In the genomic region with DNA sequence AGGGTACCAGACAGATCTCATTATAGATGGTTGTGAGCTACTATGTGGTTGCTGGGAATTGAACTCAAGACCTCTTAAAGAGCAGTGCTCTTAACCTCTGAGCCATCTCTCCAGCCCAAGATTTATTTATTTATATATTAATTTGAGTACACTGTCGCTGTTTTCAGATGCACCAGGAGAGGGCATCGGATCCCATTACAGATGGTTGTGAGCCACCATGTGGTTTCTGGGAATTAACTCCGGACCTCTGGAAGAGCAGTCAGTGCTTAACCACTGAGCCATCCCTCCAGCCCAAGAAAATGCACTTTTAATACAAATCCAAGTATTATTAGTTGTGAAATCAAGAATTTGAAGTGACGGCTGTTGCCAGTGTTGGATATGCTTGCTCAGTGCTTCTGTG, we compare ENCODE assay signal across 12 mouse cellular contexts. TPM values are rescaled to one million over a fixed set of nuclear protein-coding genes. Genes with fewer than 3 reads are reported as not detected.
DNase-seq lines count a peak whose midpoint lies in the region; ATAC-seq and TF ChIP-seq lines count a peak whose summit lies in the region.
"Had no signal": no experiment of that assay in that cellular context is flagged by ENCODE, and none has a peak within 500 bp of the region (broad histone marks: within the 10 kb centered on the region; RNA-seq: fewer than 3 reads in every experiment).

No protein-coding gene starts in this region.

- TF ChIP-seq CTCF in cerebellum, adult 2 months (IDR thresholded peaks at IDR 0.05; ENCODE audit: borderline replicate concordance, insufficient read depth, low read depth, low read length) = peak; percentile 13; the same call in 1 of the 2 replicates
- TF ChIP-seq CTCF in midbrain, postnatal 0 days (IDR thresholded peaks at IDR 0.05) = peak; percentile 51

- DNase-seq in cerebellum, adult 2 months = peak in 1 of 2 experiments; percentile 19
- DNase-seq in cerebellum, adult 9-11 months = no peak
- peak; percentile 23 for DNase-seq in kidney, adult 11 months
- no peak for DNase-seq in kidney, adult 18-20 months
- peak; percentile 20 for DNase-seq in midbrain, postnatal 0 days (ENCODE audit: low spot score)
- no peak for DNase-seq in urinary bladder, postnatal 14 days (ENCODE audit: low spot score)
- DNase-seq in gastrocnemius, postnatal 36 days = no peak
- DNase-seq: adrenal gland, postnatal 36 days; B cell, adult 2 months had no signal

- H3K27ac ChIP-seq in cerebellum, adult 2 months (ENCODE audit: insufficient read depth, low read length) = no peak overlapping the region
- no peak overlapping the region for H3K27ac ChIP-seq in midbrain, postnatal 0 days (ENCODE audit: low read depth, low read length)
- no peak overlapping the region for H3K27ac ChIP-seq in midbrain, embryonic 15.5 days
- H3K27ac ChIP-seq: hindbrain, embryonic 15.5 days had no signal

- H3K9ac ChIP-seq in midbrain, postnatal 0 days (replicated peaks; ENCODE audit: low read length, poor library complexity, severe bottlenecking) = no peak overlapping the region
- H3K9ac ChIP-seq in midbrain, embryonic 15.5 days = no peak overlapping the region
- H3K9ac ChIP-seq: hindbrain, embryonic 15.5 days had no signal

- TF ChIP-seq POLR2A in cerebellum, adult 2 months (IDR thresholded peaks at IDR 0.05; ENCODE audit: borderline replicate concordance, insufficient read depth, low read length) = no peak

- H3K36me3 ChIP-seq in midbrain, postnatal 0 days (ENCODE audit: insufficient read depth, low read length) = peaks cover 22% of the 10 kb centered on the region
- H3K36me3 ChIP-seq in midbrain, embryonic 15.5 days (replicated peaks) = no peaks in the 10 kb centered on the region; the same call in 1 of the 2 replicates

- no peak overlapping the region for H3K4me3 ChIP-seq in cerebellum, adult 2 months (replicated peaks; ENCODE audit: insufficient read depth, low read depth, low read length)
- H3K4me3 ChIP-seq in midbrain, postnatal 0 days (ENCODE audit: low read depth, low read length) = no peak overlapping the region
- H3K4me3 ChIP-seq in midbrain, embryonic 15.5 days = no peak overlapping the region
- H3K4me3 ChIP-seq: hindbrain, embryonic 15.5 days had no signal

- no peaks in the 10 kb centered on the region for H3K27me3 ChIP-seq in cerebellum, adult 2 months (ENCODE audit: control insufficient read depth, insufficient read depth, low read length)
- no peaks in the 10 kb centered on the region for H3K27me3 ChIP-seq in midbrain, postnatal 0 days (ENCODE audit: insufficient read depth, low read length)
- no peaks in the 10 kb centered on the region for H3K27me3 ChIP-seq in midbrain, embryonic 15.5 days (replicated peaks)
- H3K27me3 ChIP-seq: hindbrain, embryonic 15.5 days had no signal

- H3K9me3 ChIP-seq in midbrain, postnatal 0 days (ENCODE audit: low read length) = no peaks in the 10 kb centered on the region
- no peaks in the 10 kb centered on the region for H3K9me3 ChIP-seq in midbrain, embryonic 15.5 days
- H3K9me3 ChIP-seq: hindbrain, embryonic 15.5 days had no signal

- intact Hi-C loops in gastrocnemius, postnatal 36 days (cut with DNase I) = no loop called here

- H3K4me2 ChIP-seq in midbrain, postnatal 0 days (ENCODE audit: low read depth, low read length, poor library complexity, severe bottlenecking) = no peak overlapping the region
- H3K4me2 ChIP-seq in midbrain, embryonic 15.5 days = no peak overlapping the region
- H3K4me2 ChIP-seq: hindbrain, embryonic 15.5 days had no signal

- no peak for ATAC-seq in midbrain, postnatal 0 days (ENCODE audit: low FRiP score)
- ATAC-seq in midbrain, embryonic 15.5 days (replicated peaks) = no peak

- WGBS in cerebellum, adult 2 months = 63% methylated on average over 4 of the region's 4 CpGs
- WGBS in midbrain, postnatal 0 days = 83% methylated on average over 4 of the region's 4 CpGs
- WGBS in midbrain, embryonic 15.5 days = 82% methylated on average over 4 of the region's 4 CpGs

- peaks cover 11% of the 10 kb centered on the region for H3K4me1 ChIP-seq in cerebellum, adult 2 months (ENCODE audit: control insufficient read depth, insufficient read depth, low read length)
- H3K4me1 ChIP-seq in midbrain, postnatal 0 days (ENCODE audit: insufficient read depth, low read length) = no peaks in the 10 kb centered on the region
- H3K4me1 ChIP-seq in midbrain, embryonic 15.5 days = no peaks in the 10 kb centered on the region
- H3K4me1 ChIP-seq: hindbrain, embryonic 15.5 days had no signal

RNA-seq across cellular contexts. Expression of a gene that starts 32.8 kb away (rescaled TPM):
- 107 and 110 TPM in 2 replicates for polyA plus RNA-seq in cerebellum, adult 2 months (2012; rRNA removed)
- 94.4 and 106 TPM in 2 replicates for total RNA-seq in midbrain, postnatal 0 days (2014; rRNA removed)
- polyA plus RNA-seq in midbrain, postnatal 0 days (2015; fragmentation: Nextera tagmentation; extraction: Ambion mirVana) = 46.8 and 51.7 TPM in 2 replicates
- 63.7 and 72.9 TPM in 2 replicates for polyA plus RNA-seq in midbrain, embryonic 15.5 days (2015; fragmentation: Nextera tagmentation; extraction: Ambion mirVana)
- 10 to 100 TPM; 17.9 to 20.8 TPM for total RNA-seq in gastrocnemius, postnatal 36 days (2021)

RNA-seq across cellular contexts. Expression of a gene that starts 37.5 kb away (rescaled TPM):
- polyA plus RNA-seq in cerebellum, adult 2 months (2012; rRNA removed) = 188 and 231 TPM in 2 replicates
- total RNA-seq in midbrain, postnatal 0 days (2014; rRNA removed) = 23.5 and 31.8 TPM in 2 replicates
- polyA plus RNA-seq in midbrain, postnatal 0 days (2015; fragmentation: Nextera tagmentation; extraction: Ambion mirVana) = 32.9 and 33.3 TPM in 2 replicates
- polyA plus RNA-seq in midbrain, embryonic 15.5 days (2015; fragmentation: Nextera tagmentation; extraction: Ambion mirVana) = 15.4 and 18.7 TPM in 2 replicates
- 10 to 100 TPM; 27.6 to 37.8 TPM for total RNA-seq in gastrocnemius, postnatal 36 days (2021)
- total RNA-seq: neutrophil, adult 5-6 weeks had no signal

Comparison
In these comparisons a context has a peak if more than half of its experiments do, and no peak if none do; other contexts are left out.
1. DNase-seq: peak in kidney, adult 11 months (single experiment) and midbrain, postnatal 0 days (single experiment); none in cerebellum, adult 9-11 months (single experiment), kidney, adult 18-20 months (single experiment), urinary bladder, postnatal 14 days (single experiment) and gastrocnemius, postnatal 36 days (0 of 2).